Mouse (Mus musculus): ENCODE measurements around the gene Ssc4d.

Gene Ssc4d

GRCm38 (mm10) chr5:135974365-135974764 is at the start of gene Ssc4d:
Gene Ssc4d, minus strand, starts transcription at chr5:135974531.
- no peak for DNase-seq (ENCODE audit: low spot score in 2 of 2)

- no peak for DNase-seq (ENCODE audit: low spot score in 2 of 2)
Measured at GRCm38 (mm10) chr5:136019907-136020306, 45.6 kb upstream of the Ssc4d start.

- DNase-seq (ENCODE audit: low spot score in 2 of 2), result no peak
Measured at GRCm38 (mm10) chr5:136018726-136019125, 44.4 kb upstream of the Ssc4d start.

GRCm38 (mm10) chr5:136017262-136017661 is 42.9 kb upstream of the Ssc4d start:
- no peak for DNase-seq (ENCODE audit: low spot score in 2 of 2)

- no peak for DNase-seq (ENCODE audit: low spot score in 2 of 2)
Measured at GRCm38 (mm10) chr5:136016014-136016876, 41.9 kb upstream of the Ssc4d start.

GRCm38 (mm10) chr5:136015586-136015985 is 41.3 kb upstream of the Ssc4d start:
- DNase-seq (ENCODE audit: low spot score in 2 of 2), result no peak

- no peak for DNase-seq (ENCODE audit: low spot score in 2 of 2)
Measured at GRCm38 (mm10) chr5:136014877-136015276, 40.5 kb upstream of the Ssc4d start.

- no peak for DNase-seq (ENCODE audit: low spot score in 2 of 2)
Measured at GRCm38 (mm10) chr5:136007745-136008144, 33.4 kb upstream of the Ssc4d start.

- DNase-seq (ENCODE audit: low spot score in 2 of 2), result no peak
Measured at GRCm38 (mm10) chr5:136004537-136004936, 30.2 kb upstream of the Ssc4d start.

GRCm38 (mm10) chr5:136002751-136003151 is 28.4 kb upstream of the Ssc4d start:
- DNase-seq (ENCODE audit: low spot score in 2 of 2), result no peak

- no peak for DNase-seq (ENCODE audit: low spot score in 2 of 2)
Measured at GRCm38 (mm10) chr5:136002325-136002724, 28.0 kb upstream of the Ssc4d start.

- no peak for DNase-seq (ENCODE audit: low spot score in 2 of 2)
Measured at GRCm38 (mm10) chr5:136001222-136001621, 26.9 kb upstream of the Ssc4d start.

- DNase-seq (ENCODE audit: low spot score in 2 of 2), result no peak
Measured at GRCm38 (mm10) chr5:135996162-135996561, 21.8 kb upstream of the Ssc4d start.

GRCm38 (mm10) chr5:135994725-135995687 is 20.7 kb upstream of the Ssc4d start, which contains the start of gene Dtx2:
Gene Dtx2, plus strand, starts transcription at chr5:135994800.
- DNase-seq (ENCODE audit: low spot score in 2 of 2), result peak; percentile 87 to 93

GRCm38 (mm10) chr5:135994335-135994724 is 20.0 kb upstream of the Ssc4d start:
- DNase-seq (ENCODE audit: low spot score in 2 of 2), result no peak

- DNase-seq (ENCODE audit: low spot score in 2 of 2), result no peak
Measured at GRCm38 (mm10) chr5:135993381-135993965, 19.1 kb upstream of the Ssc4d start.

- peak in 1 of 2 experiments; percentile 31 for DNase-seq (ENCODE audit: low spot score in 2 of 2)
Measured at GRCm38 (mm10) chr5:135990601-135991000, 16.3 kb upstream of the Ssc4d start.

GRCm38 (mm10) chr5:135987248-135987647 is 12.9 kb upstream of the Ssc4d start:
- no peak for DNase-seq (ENCODE audit: low spot score in 2 of 2)

- no peak for DNase-seq (ENCODE audit: low spot score in 2 of 2)
Measured at GRCm38 (mm10) chr5:135984546-135985044, 10.3 kb upstream of the Ssc4d start.

GRCm38 (mm10) chr5:135982398-135982797 is 8.1 kb upstream of the Ssc4d start:
- DNase-seq (ENCODE audit: low spot score in 2 of 2), result no peak

- no peak for DNase-seq (ENCODE audit: low spot score in 2 of 2)
Measured at GRCm38 (mm10) chr5:135979904-135980303, 5.6 kb upstream of the Ssc4d start, which contains the start of gene Zp3. Gene Zp3, plus strand, starts transcription at chr5:135980099.

- no peak for DNase-seq (ENCODE audit: low spot score in 2 of 2)
Measured at GRCm38 (mm10) chr5:135979381-135979780, 5.0 kb upstream of the Ssc4d start.

Data from spleen, postnatal 4 days (tissue).